Mouse (Mus musculus) neural tube, embryonic 13.5 days (tissue): ENCODE measurements around the gene Rpa1. TPM values are rescaled to one million over a fixed set of nuclear protein-coding genes. Genes with fewer than 3 reads are reported as not detected.

ENCODE experiments used
- ATAC-seq: fragments of 200-750 bp; cut with Nextera tagmentation; 2 replicates; pipeline ENCODE4 v1.8.0; 2017; ENCODE audit warnings: low read depth, mild to moderate bottlenecking, moderate TSS enrichment, moderate library complexity
- H3K27ac ChIP-seq: fragments of 300-500 bp; sonication (generic); replicated peaks from 2 replicates; pipeline ENCODE4 v1.5.1; 2015; ENCODE audit warnings: moderate library complexity, mild to moderate bottlenecking, inconsistent platforms
- H3K27me3 ChIP-seq: fragments of 300-500 bp; sonication (generic); 2 replicates; pipeline ENCODE4 v1.6.1; 2015; ENCODE audit warnings: mild to moderate bottlenecking, inconsistent platforms
- H3K36me3 ChIP-seq: fragments of 300-500 bp; sonication (generic); 2 replicates; pipeline ENCODE4 v1.6.1; 2015; ENCODE audit warnings: mild to moderate bottlenecking, inconsistent platforms
- H3K4me1 ChIP-seq: fragments of 300-500 bp; sonication (generic); replicated peaks from 2 replicates; pipeline ENCODE4 v1.6.1; 2015; ENCODE audit warnings: inconsistent platforms
- H3K4me2 ChIP-seq: fragments of 300-500 bp; sonication (generic); 2 replicates; pipeline ENCODE4 v1.6.1; 2015; ENCODE audit warnings: inconsistent platforms, mild to moderate bottlenecking, moderate library complexity
- H3K4me3 ChIP-seq: fragments of 300-500 bp; sonication (generic); 2 replicates; pipeline ENCODE4 v1.5.1; 2015; ENCODE audit warnings: mild to moderate bottlenecking, inconsistent platforms
- H3K9ac ChIP-seq: fragments of 300-500 bp; sonication (generic); 2 replicates; pipeline ENCODE4 v1.6.1; 2015; ENCODE audit warnings: moderate library complexity, mild to moderate bottlenecking, inconsistent platforms
- H3K9me3 ChIP-seq: fragments of 300-500 bp; sonication (generic); 2 replicates; pipeline ENCODE4 v1.6.1; 2016; ENCODE audit warnings: inconsistent platforms
- WGBS: fragments of 180-500 bp; shearing (Covaris S2); methylation state at CpG from one replicate; pipeline ENCODE4 v1.1.7; 2015; 5-methylcytosine and 5-hydroxymethylcytosine counted together
- polyA plus RNA-seq: library from polyadenylated mRNA; unstranded; fragments of >200 nt; fragmentation: Nextera tagmentation; extraction: Ambion mirVana; gene quantifications from 2 replicates; pipeline ENCODE4 v1.2.1, GENCODE M21; 2015

The Rpa1 gene
- polyA plus RNA-seq, 1 experiment from 2014 or later: 50.5 TPM

DNA sequence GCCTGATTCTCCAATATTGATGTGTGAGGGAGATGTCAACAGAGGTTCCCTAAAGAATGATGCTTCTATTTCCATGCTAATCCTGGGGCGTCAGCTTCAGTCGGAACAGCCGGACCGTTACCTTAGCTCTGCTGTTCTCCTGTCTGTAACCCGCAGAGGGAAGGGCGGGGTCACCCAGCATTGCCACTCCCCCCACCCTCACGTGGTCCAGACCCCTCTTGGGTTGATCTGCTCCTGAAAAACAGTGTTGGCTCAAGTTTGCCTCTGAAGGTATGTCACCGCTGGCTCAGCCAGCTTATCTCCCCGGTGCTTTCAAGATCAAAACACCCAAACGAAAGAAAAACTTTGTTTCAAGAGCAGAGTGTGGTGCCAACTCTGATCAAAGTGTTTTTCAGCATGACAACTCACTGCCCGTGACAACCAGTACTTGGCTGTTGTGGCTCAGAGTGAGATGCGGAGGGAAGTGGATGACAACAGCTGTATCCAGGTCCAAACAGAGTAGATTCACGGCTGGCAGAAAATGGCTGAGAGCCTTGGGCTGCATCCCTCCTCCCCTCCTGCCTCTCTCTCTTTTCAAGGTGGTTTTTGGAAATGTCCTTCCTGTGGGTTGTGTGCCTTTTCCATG, 65.5 kb downstream of the Rpa1 start:
- Histone ChIP-seq H3K9me3 (no peaks in the 10 kb centered on the region), H3K4me2 (peak overlapping the region; percentile 46), H3K36me3 (no peaks in the 10 kb centered on the region), H3K27ac (peak overlapping the region; percentile 29), H3K27me3 (peaks cover 40% of the 10 kb centered on the region), H3K4me1 (peaks cover 53% of the 10 kb centered on the region), H3K4me3 (0 out of 2 replicates have a peak overlapping the region, but pooled peaks have one; percentile 3), H3K9ac (0 out of 2 replicates have a peak overlapping the region, but pooled peaks have one; percentile 32)
- ATAC-seq: no peak; the same call in 1 of the 2 replicates
- 12% methylated on average over 13 of the region's 13 CpGs for WGBS

DNA sequence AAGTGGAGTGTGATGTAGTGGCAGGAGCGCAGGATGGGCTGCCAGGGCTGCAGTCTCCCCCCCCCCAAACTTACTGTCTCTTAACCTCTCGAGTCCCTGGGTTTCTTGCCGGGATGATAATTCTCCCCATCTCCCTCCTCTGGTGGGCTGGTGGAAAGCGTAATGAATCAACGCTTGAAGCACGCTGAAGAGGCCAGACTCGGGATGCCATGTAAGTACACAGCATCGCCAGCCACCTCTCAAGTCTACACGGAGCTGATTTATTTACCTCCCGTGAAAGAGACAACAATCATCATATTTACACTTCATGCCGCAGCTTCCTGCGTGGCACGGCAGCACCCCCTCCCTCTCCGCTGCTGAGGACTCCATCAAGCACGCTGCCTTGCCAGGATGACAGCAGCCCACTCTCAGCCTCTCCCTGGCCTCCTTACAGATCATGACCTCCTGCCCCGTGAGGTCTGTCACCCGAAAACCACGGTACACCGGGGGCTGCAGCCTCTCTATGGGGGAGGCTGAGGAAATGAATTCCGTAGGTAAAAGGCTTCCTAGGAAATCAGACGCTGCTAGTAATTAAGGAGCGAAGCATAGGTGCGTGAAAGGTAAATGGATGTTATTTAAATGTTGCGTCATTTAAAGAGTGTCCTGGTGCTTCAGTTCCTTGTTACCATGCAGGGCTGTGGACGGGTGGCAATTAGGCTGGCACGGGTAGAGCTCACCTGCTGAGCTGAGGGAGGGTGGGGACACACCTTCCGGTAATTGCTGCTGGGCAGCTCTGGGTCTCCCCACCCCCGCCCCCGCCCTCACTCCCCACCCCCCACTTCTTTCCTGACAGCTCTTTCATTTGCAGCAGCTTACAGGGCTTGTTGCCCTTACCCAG, 66.5 kb downstream of the Rpa1 start:
- 6% methylated on average over 29 of the region's 29 CpGs for WGBS

DNA sequence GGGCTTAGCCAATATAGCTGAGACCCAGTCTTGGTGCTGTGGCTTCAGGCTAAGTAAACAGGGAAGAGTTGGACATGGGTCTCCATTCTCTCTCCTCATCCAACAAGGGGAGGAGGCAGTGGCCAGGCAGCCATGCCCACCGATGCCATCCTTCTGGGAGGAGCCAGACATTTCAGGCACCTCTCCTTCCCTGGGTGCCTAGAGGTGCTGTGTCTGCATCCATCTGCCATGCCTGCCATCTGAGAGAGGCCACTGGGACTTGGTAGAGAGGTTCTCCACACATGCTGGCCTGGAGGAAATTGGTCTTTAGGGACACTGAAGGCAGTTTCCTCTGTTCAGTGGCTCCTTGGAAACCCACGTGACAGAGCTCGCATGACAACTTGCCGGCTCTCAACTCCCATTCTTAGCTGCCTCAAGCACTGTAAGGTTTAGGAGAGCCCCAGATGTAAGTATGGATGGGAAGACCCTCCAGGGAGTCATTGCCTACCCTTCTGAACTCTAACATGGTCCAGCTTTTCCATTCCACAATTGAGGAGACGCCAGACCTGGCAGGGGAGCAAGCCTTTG, 67.6 kb downstream of the Rpa1 start:
- peaks cover 53% of the 10 kb centered on the region for H3K4me1 ChIP-seq
- peak overlapping the region; percentile 82 for H3K27ac ChIP-seq
- no peaks in the 10 kb centered on the region for H3K9me3 ChIP-seq
- WGBS: 26% methylated on average over 5 of the region's 5 CpGs
- no peak overlapping the region for H3K4me2 ChIP-seq
- H3K9ac ChIP-seq: no peak overlapping the region
- H3K36me3 ChIP-seq: no peaks in the 10 kb centered on the region
- ATAC-seq: 0 out of 2 replicates have a peak, but pooled peaks have one; percentile 40
- peaks cover 40% of the 10 kb centered on the region for H3K27me3 ChIP-seq
- H3K4me3 ChIP-seq: no peak overlapping the region

More for the DNA sequence above, 66.5 kb downstream of the Rpa1 start:
- H3K4me2 ChIP-seq: peak overlapping the region; percentile 46
- peaks cover 40% of the 10 kb centered on the region for H3K27me3 ChIP-seq
- H3K36me3 ChIP-seq: no peaks in the 10 kb centered on the region
- peak overlapping the region; percentile 11; the same call in 1 of the 2 replicates for H3K4me3 ChIP-seq
- peak; percentile 64 for ATAC-seq
- H3K27ac ChIP-seq: peak overlapping the region; percentile 82
- H3K9ac ChIP-seq: peak overlapping the region; percentile 32
- no peaks in the 10 kb centered on the region for H3K9me3 ChIP-seq
- H3K4me1 ChIP-seq: peaks cover 53% of the 10 kb centered on the region

DNA sequence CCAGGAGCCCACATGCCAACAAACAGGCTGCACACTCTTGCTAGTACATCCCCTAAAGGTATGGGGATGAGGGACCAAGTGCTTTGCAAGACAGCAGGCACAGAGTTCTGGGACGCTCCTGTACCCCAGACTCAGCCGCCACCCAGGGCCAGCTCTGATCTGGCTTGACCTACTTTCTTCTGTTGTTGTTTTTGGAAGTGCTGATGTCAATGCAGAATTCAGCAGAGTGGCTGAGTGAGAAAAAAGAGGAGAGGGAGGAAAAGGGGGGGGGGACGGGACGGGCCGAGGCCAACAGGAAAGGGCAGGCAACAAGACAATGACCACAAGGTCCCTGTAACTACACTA, 68.1 kb downstream of the Rpa1 start:
- no peak overlapping the region for H3K4me2 ChIP-seq
- H3K9me3 ChIP-seq: no peaks in the 10 kb centered on the region
- H3K9ac ChIP-seq: no peak overlapping the region
- H3K36me3 ChIP-seq: no peaks in the 10 kb centered on the region
- ATAC-seq: no peak
- peaks cover 57% of the 10 kb centered on the region for H3K4me1 ChIP-seq
- 66% methylated on average over 5 of the region's 5 CpGs for WGBS
- H3K27me3 ChIP-seq: peaks cover 39% of the 10 kb centered on the region
- H3K4me3 ChIP-seq: no peak overlapping the region
- peak overlapping the region; percentile 82; the same call in 1 of the 2 replicates for H3K27ac ChIP-seq

DNA sequence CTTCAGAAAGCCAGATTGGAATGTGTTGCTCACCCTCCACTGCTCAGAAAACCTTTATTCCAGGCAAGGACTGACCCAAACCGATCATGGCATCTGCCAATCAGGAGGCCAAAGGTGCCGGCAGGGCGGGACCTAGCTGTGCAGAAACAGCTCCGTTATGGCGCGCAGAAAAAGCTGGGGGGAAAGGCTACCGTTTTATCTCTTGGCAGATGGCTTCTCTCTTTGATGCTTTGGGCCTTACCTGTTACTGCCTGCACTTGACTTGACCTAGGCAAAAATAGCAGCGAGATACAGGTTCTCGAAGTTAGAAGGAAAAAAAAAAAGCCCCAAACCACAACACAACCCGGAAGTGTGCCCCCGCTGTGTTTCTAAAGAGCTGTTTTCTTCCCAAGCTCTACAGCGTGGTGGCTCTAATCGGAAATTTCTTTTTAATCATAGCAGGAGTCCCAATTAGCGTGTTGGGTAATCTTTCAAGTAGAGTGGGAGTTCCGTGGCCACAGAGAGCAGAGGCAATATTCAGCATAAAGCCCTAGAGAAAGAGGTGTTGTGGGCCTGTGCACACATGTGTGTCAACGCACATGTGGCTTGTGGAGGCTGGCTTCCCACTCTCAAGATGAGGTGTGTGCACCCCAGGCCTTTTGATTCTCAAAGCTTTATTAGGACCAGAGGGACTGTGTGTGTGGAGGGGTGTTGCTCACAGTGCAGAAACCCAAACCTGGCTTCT, 68.6 kb downstream of the Rpa1 start:
- Histone ChIP-seq H3K27me3 (peaks cover 34% of the 10 kb centered on the region), H3K36me3 (no peaks in the 10 kb centered on the region), H3K9me3 (no peaks in the 10 kb centered on the region), H3K4me2 (peak overlapping the region; percentile 47), H3K4me3 (peak overlapping the region; percentile 14; the same call in 1 of the 2 replicates), H3K4me1 (peaks cover 63% of the 10 kb centered on the region), H3K9ac (peak overlapping the region; percentile 53; the same call in 1 of the 2 replicates), H3K27ac (peak overlapping the region; percentile 34; the same call in 1 of the 2 replicates)
- WGBS: 7% methylated on average over 16 of the region's 16 CpGs
- ATAC-seq: no peak

DNA sequence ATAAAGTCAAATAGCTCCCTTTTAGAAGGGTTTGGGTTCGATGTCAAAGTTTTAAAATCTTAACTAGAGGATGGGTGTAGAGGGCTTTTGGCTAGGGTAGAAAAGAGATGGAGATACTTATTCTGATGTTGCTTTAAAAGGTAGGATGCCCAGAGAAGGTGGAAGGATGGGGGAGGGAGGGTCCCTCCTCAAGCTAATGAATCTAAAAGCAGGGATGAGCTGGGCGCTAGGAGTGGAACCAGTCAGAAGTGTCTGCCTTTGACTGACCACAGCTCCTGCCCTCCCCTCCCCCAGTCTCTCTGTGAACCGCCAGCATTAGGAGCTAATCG, 69.1 kb downstream of the Rpa1 start:
- Histone ChIP-seq H3K4me3 (0 out of 2 replicates have a peak overlapping the region, but pooled peaks have one; percentile 14), H3K27ac (no peak overlapping the region), H3K4me1 (peaks cover 67% of the 10 kb centered on the region), H3K9me3 (no peaks in the 10 kb centered on the region), H3K4me2 (peak overlapping the region; percentile 47), H3K36me3 (no peaks in the 10 kb centered on the region), H3K27me3 (peaks cover 28% of the 10 kb centered on the region), H3K9ac (peak overlapping the region; percentile 53; the same call in 1 of the 2 replicates)
- ATAC-seq: no peak
- WGBS: 23% methylated on average over 4 of the region's 4 CpGs

DNA sequence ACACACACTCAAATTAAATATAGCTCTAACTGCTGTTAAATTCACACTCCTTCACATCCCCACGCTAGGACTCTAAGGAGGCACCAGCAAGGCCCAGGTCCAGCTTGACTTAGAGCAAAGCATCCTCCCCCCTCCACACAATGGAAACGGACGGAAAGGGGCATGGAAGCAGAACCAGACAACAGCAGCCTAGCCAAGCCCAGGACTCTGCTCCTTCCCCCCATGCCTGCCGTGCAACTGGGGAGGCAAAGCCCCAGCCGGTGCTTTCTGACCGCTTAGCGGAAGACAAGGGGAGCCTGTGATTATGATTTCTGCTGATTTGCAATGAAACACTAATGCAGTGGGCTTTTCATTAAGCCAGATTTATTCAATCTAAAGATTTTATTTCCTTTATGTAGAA, 70.0 kb downstream of the Rpa1 start:
- peaks cover 74% of the 10 kb centered on the region for H3K4me1 ChIP-seq
- no peaks in the 10 kb centered on the region for H3K9me3 ChIP-seq
- H3K27ac ChIP-seq: no peak overlapping the region
- H3K4me3 ChIP-seq: no peak overlapping the region
- H3K27me3 ChIP-seq: peaks cover 21% of the 10 kb centered on the region
- no peak overlapping the region for H3K4me2 ChIP-seq
- H3K36me3 ChIP-seq: no peaks in the 10 kb centered on the region
- 55% methylated on average over 7 of the region's 7 CpGs for WGBS
- ATAC-seq: no peak
- H3K9ac ChIP-seq: 0 out of 2 replicates have a peak overlapping the region, but pooled peaks have one; percentile 5

DNA sequence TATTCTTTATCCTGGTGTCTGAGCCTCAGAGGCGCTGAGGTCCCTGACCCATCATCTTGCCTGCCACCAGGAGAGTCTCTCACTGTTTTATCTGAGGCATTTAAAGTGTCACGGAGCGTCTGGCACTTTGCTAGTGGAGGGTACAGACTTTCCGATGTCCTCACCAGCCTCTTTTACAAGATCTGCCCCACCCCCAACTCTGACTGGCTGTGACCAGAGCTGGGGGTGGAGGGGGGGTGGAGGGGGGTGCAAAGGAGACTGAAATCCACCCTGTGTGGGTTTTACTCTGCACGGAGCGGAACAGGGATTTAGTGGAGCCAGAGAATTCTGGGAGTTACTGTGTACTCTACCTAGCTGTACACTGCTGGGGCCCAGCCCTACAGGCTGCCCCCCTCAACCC, 73.1 kb downstream of the Rpa1 start:
- ATAC-seq: no peak
- Histone ChIP-seq H3K9ac (no peak overlapping the region), H3K9me3 (no peaks in the 10 kb centered on the region), H3K27me3 (peaks cover 5% of the 10 kb centered on the region; the same call in 1 of the 2 replicates), H3K36me3 (no peaks in the 10 kb centered on the region), H3K27ac (no peak overlapping the region), H3K4me1 (peaks cover 49% of the 10 kb centered on the region), H3K4me3 (no peak overlapping the region), H3K4me2 (no peak overlapping the region)
- WGBS: 27% methylated on average over 6 of the region's 6 CpGs

DNA sequence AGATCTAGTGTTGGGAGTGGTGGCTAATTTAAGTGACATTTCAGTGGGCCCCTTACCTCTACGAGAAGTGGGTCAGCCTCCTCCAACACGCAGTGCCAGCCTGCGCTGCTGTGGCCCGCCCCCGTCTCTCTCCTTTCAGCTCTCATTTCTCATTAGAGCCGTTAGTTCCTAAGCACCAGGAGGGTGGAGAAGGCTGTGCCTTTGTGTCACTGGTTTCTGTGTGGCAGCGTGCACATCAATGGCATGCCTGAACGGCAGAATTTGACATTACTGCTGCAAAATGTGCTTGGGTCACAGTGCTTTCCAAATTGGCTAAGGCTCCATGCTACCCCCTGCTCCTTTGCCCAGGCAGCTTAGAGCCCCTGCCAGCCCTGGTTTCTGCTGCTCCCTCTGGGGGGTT, 74.7 kb downstream of the Rpa1 start:
- 0 out of 2 replicates have a peak, but pooled peaks have one; percentile 45 for ATAC-seq
- Histone ChIP-seq H3K9me3 (no peaks in the 10 kb centered on the region), H3K9ac (peak overlapping the region; percentile 47), H3K27me3 (no peaks in the 10 kb centered on the region), H3K4me1 (peaks cover 34% of the 10 kb centered on the region), H3K4me2 (peak overlapping the region; percentile 36), H3K36me3 (no peaks in the 10 kb centered on the region), H3K27ac (peak overlapping the region; percentile 59), H3K4me3 (no peak overlapping the region)
- WGBS: 6% methylated on average over 8 of the region's 8 CpGs

DNA sequence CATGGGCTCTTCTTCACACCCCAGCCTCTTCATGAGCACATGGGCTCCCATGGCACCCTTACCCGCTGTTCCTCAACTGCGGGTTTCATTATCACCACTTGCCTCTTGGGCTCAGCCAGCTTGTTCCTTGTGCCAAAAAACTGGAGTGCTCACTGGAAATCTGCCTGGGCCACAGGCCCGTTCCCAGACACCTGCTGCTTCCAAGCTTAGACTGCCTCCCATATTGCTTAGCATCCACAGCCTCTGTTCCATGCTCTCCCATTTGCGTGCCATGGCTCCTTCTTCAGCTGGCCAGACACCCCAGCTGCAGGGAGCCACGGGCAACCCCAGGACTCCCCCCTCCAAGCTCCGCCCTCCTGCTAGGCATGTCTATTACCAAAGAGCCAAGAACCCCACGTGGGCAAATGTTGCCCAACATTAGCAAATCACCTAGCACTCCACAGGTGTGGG, 77.1 kb downstream of the Rpa1 start:
- H3K4me1 ChIP-seq: peaks cover 28% of the 10 kb centered on the region
- no peak overlapping the region for H3K4me2 ChIP-seq
- no peaks in the 10 kb centered on the region for H3K9me3 ChIP-seq
- no peak overlapping the region for H3K9ac ChIP-seq
- H3K27me3 ChIP-seq: no peaks in the 10 kb centered on the region
- ATAC-seq: no peak
- no peak overlapping the region for H3K4me3 ChIP-seq
- H3K27ac ChIP-seq: no peak overlapping the region
- no peaks in the 10 kb centered on the region for H3K36me3 ChIP-seq
- 66% methylated on average over 7 of the region's 7 CpGs for WGBS

DNA sequence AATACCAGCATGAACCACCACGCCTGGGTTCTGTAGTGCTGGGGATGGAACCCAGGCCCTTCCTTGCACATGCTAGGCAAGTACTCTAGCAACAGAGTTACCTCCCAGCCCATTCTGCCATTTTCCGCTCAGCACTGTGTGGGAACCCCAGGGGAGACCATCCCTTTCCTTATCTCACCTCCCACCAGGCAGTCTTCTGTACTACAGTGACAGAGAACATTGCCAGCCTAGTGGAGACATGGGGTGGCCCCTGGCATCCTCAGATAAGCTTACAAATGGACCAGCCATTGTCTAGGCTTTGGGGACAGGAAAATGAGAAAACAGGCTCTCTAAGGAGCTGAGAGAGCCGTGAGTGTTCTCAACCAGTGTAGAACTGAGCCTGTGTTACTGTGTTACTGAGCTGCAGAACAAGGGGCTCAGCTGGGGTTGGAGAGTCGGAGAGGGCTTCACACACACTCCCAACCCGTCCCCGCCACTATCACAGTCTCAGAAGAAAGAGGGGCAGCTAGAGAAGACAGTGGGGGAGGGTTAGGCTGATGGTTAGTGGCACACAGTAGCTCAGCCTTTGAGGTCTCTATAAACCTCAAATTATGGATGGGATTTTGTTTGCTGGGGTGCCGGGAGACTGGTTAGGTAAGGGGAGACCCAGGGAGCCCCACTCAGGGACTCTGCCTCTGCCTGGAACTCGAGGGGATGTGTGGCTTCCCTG, 77.7 kb downstream of the Rpa1 start:
- Histone ChIP-seq H3K9me3 (no peaks in the 10 kb centered on the region), H3K36me3 (no peaks in the 10 kb centered on the region), H3K4me3 (no peak overlapping the region), H3K9ac (no peak overlapping the region), H3K27ac (no peak overlapping the region; the same call in 1 of the 2 replicates), H3K4me2 (no peak overlapping the region), H3K27me3 (no peaks in the 10 kb centered on the region), H3K4me1 (peaks cover 27% of the 10 kb centered on the region)
- no peak for ATAC-seq
- WGBS: 71% methylated on average over 8 of the region's 8 CpGs
